Mouse (Mus musculus): ENCODE data around the gene Mzf1.

Mzf1 gene

GRCm38 (mm10) chr7:13034148-13034977, 20.2 kb downstream of the Mzf1 start, which contains the start of gene Chmp2a:
TSS of gene Chmp2a (minus strand) at chr7:13034807.
- peak; percentile 97 for DNase-seq (ENCODE audit: low spot score in 2 of 2)

GRCm38 (mm10) chr7:13033451-13034147, 21.0 kb downstream of the Mzf1 start:
- DNase-seq (ENCODE audit: low spot score in 2 of 2): no peak

GRCm38 (mm10) chr7:13032541-13032940, 22.0 kb downstream of the Mzf1 start:
- no peak for DNase-seq (ENCODE audit: low spot score in 2 of 2)

GRCm38 (mm10) chr7:13031983-13032382, 22.6 kb downstream of the Mzf1 start:
- no peak for DNase-seq (ENCODE audit: low spot score in 2 of 2)

- no peak for DNase-seq (ENCODE audit: low spot score in 2 of 2)
These were observed 23.5 kb downstream of the Mzf1 start for GRCm38 (mm10) chr7:13031069-13031468.

GRCm38 (mm10) chr7:13028986-13029385, 25.6 kb downstream of the Mzf1 start:
- DNase-seq (ENCODE audit: low spot score in 2 of 2): no peak

- DNase-seq (ENCODE audit: low spot score in 2 of 2): no peak
These were observed 29.0 kb downstream of the Mzf1 start for GRCm38 (mm10) chr7:13025511-13026112.

- peak; percentile 55 to 68 for DNase-seq (ENCODE audit: low spot score in 2 of 2)
These were observed 29.8 kb downstream of the Mzf1 start for GRCm38 (mm10) chr7:13024805-13025204.

- DNase-seq (ENCODE audit: low spot score in 2 of 2): peak; percentile 90 to 91
These were observed 30.4 kb downstream of the Mzf1 start for GRCm38 (mm10) chr7:13023928-13024731.

GRCm38 (mm10) chr7:13022773-13023535, 31.6 kb downstream of the Mzf1 start:
- peak; percentile 69 to 81 for DNase-seq (ENCODE audit: low spot score in 2 of 2)

- DNase-seq (ENCODE audit: low spot score in 2 of 2): no peak
These were observed 39.3 kb downstream of the Mzf1 start for GRCm38 (mm10) chr7:13015217-13015616.

- no peak for DNase-seq (ENCODE audit: low spot score in 2 of 2)
These were observed 40.2 kb downstream of the Mzf1 start for GRCm38 (mm10) chr7:13014275-13014839.

GRCm38 (mm10) chr7:13013671-13014070, 40.9 kb downstream of the Mzf1 start:
- no peak for DNase-seq (ENCODE audit: low spot score in 2 of 2)

GRCm38 (mm10) chr7:13010005-13010908, 44.3 kb downstream of the Mzf1 start, which contains the start of gene Zbtb45:
TSS of gene Zbtb45 (minus strand) at chr7:13010034.
- DNase-seq (ENCODE audit: low spot score in 2 of 2): no peak

GRCm38 (mm10) chr7:13009143-13010004, 45.2 kb downstream of the Mzf1 start:
- DNase-seq (ENCODE audit: low spot score in 2 of 2): peak; percentile 92 to 93

GRCm38 (mm10) chr7:13007341-13008092, 47.0 kb downstream of the Mzf1 start:
- DNase-seq (ENCODE audit: low spot score in 2 of 2): no peak

- no peak for DNase-seq (ENCODE audit: low spot score in 2 of 2)
These were observed 48.0 kb downstream of the Mzf1 start for GRCm38 (mm10) chr7:13006531-13006930.

- no peak for DNase-seq (ENCODE audit: low spot score in 2 of 2)
These were observed 48.6 kb downstream of the Mzf1 start for GRCm38 (mm10) chr7:13006011-13006410.
